Mouse (Mus musculus): Measurements from ENCODE around the gene 4931406P16Rik. TPM values are rescaled to one million over a fixed set of nuclear protein-coding genes. Genes with fewer than 3 reads are reported as not detected.

4931406P16Rik gene
- 30.3 and 30.5 TPM in 2 replicates for polyA plus RNA-seq (2015; fragmentation: Nextera tagmentation; extraction: Ambion mirVana)

GRCm38 (mm10) chr7:34313443-34313875 lies at the start of gene 4931406P16Rik:
Gene 4931406P16Rik, minus strand, starts transcription at chr7:34313551.
- WGBS: under 1% methylated on average over 41 of the region's 41 CpGs

GRCm38 (mm10) chr7:34355629-34356028 lies 42.3 kb upstream of the 4931406P16Rik start:
- Histone ChIP-seq H3K4me3 (no peak overlapping the region), H3K36me3 (peaks cover 62% of the 10 kb centered on the region), H3K4me2 (no peak overlapping the region), H3K9ac (no peak overlapping the region), H3K27ac (no peak overlapping the region), H3K4me1 (no peaks in the 10 kb centered on the region), H3K27me3 (no peaks in the 10 kb centered on the region), H3K9me3 (no peaks in the 10 kb centered on the region)
- ATAC-seq (ENCODE audit: insufficient number of reproducible peaks, low FRiP score, low TSS enrichment, low read depth): no peak
- WGBS: 88% methylated on average over 4 of the region's 4 CpGs

More at GRCm38 (mm10) chr7:34313443-34313875, at the start of gene 4931406P16Rik:
- H3K36me3 ChIP-seq: no peaks in the 10 kb centered on the region
- no peaks in the 10 kb centered on the region for H3K27me3 ChIP-seq
- no peaks in the 10 kb centered on the region for H3K9me3 ChIP-seq
- ATAC-seq (ENCODE audit: insufficient number of reproducible peaks, low FRiP score, low TSS enrichment, low read depth): peak; percentile 74
- peak within 1 kb of the TSS; percentile 70 for H3K4me2 ChIP-seq
- peaks cover 16% of the 10 kb centered on the region for H3K4me1 ChIP-seq
- peak within 1 kb of the TSS; percentile 93 for H3K9ac ChIP-seq
- H3K4me3 ChIP-seq: peak within 1 kb of the TSS; percentile 92
- H3K27ac ChIP-seq: peak within 1 kb of the TSS; percentile 84

- Histone ChIP-seq H3K36me3 (peaks cover 82% of the 10 kb centered on the region), H3K27ac (no peak overlapping the region), H3K4me3 (no peak overlapping the region), H3K27me3 (no peaks in the 10 kb centered on the region), H3K4me2 (no peak overlapping the region), H3K9ac (no peak overlapping the region), H3K9me3 (no peaks in the 10 kb centered on the region), H3K4me1 (no peaks in the 10 kb centered on the region)
- ATAC-seq (ENCODE audit: insufficient number of reproducible peaks, low FRiP score, low TSS enrichment, low read depth): no peak
- WGBS: 87% methylated on average over 1 of the region's 1 CpGs
These were observed 38.6 kb upstream of the 4931406P16Rik start for GRCm38 (mm10) chr7:34351997-34352396.

- ATAC-seq (ENCODE audit: insufficient number of reproducible peaks, low FRiP score, low TSS enrichment, low read depth): no peak
- Histone ChIP-seq H3K4me3 (no peak overlapping the region), H3K9ac (no peak overlapping the region), H3K27me3 (no peaks in the 10 kb centered on the region), H3K27ac (no peak overlapping the region), H3K9me3 (no peaks in the 10 kb centered on the region), H3K36me3 (peaks cover 84% of the 10 kb centered on the region), H3K4me2 (no peak overlapping the region), H3K4me1 (no peaks in the 10 kb centered on the region)
- WGBS: 91% methylated on average over 5 of the region's 5 CpGs
These were observed 36.8 kb upstream of the 4931406P16Rik start for GRCm38 (mm10) chr7:34350166-34350565.

GRCm38 (mm10) chr7:34348011-34348410 lies 34.7 kb upstream of the 4931406P16Rik start:
- 88% methylated on average over 1 of the region's 1 CpGs for WGBS
- no peak overlapping the region for H3K9ac ChIP-seq
- peaks cover 83% of the 10 kb centered on the region for H3K36me3 ChIP-seq
- H3K9me3 ChIP-seq: no peaks in the 10 kb centered on the region
- no peak for ATAC-seq (ENCODE audit: insufficient number of reproducible peaks, low FRiP score, low TSS enrichment, low read depth)
- no peak overlapping the region for H3K27ac ChIP-seq
- no peak overlapping the region for H3K4me3 ChIP-seq
- H3K4me1 ChIP-seq: no peaks in the 10 kb centered on the region
- H3K27me3 ChIP-seq: no peaks in the 10 kb centered on the region
- H3K4me2 ChIP-seq: no peak overlapping the region

- no peak overlapping the region for H3K9ac ChIP-seq
- no peaks in the 10 kb centered on the region for H3K9me3 ChIP-seq
- H3K4me2 ChIP-seq: no peak overlapping the region
- H3K4me1 ChIP-seq: peaks cover under 1% of the 10 kb centered on the region; the same call in 1 of the 2 replicates
- no peak overlapping the region for H3K4me3 ChIP-seq
- H3K36me3 ChIP-seq: peaks cover 84% of the 10 kb centered on the region
- no peak overlapping the region for H3K27ac ChIP-seq
- no peak for ATAC-seq (ENCODE audit: insufficient number of reproducible peaks, low FRiP score, low TSS enrichment, low read depth)
- no peaks in the 10 kb centered on the region for H3K27me3 ChIP-seq
- 91% methylated on average over 3 of the region's 3 CpGs for WGBS
These were observed 33.7 kb upstream of the 4931406P16Rik start for GRCm38 (mm10) chr7:34347041-34347440.

DNA sequence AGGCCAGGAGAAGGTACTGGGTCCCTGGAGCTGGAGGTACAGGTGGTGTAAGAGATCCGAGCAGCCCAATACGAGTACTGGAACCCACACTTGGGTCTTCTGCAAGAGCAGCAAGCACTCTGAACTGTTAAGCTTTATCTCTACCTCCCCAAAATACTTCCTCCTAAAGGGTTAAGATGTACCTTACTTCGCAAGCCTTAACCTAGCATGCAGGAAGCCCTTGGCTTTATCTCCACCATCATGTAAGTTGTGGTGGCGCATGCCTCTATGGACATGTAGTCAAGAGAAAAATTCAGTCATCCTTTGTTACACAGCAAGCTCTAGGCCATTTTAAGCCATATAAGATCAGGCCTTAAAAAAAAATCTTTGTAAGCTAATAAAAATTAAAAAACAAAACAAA lies 33.2 kb upstream of the 4931406P16Rik start:
- Histone ChIP-seq H3K4me1 (peaks cover 3% of the 10 kb centered on the region; the same call in 1 of the 2 replicates), H3K27me3 (no peaks in the 10 kb centered on the region), H3K4me2 (no peak overlapping the region), H3K36me3 (peaks cover 84% of the 10 kb centered on the region), H3K9ac (no peak overlapping the region), H3K4me3 (no peak overlapping the region), H3K9me3 (no peaks in the 10 kb centered on the region), H3K27ac (no peak overlapping the region)
- WGBS: 94% methylated on average over 4 of the region's 4 CpGs
- no peak for ATAC-seq (ENCODE audit: insufficient number of reproducible peaks, low FRiP score, low TSS enrichment, low read depth)

DNA sequence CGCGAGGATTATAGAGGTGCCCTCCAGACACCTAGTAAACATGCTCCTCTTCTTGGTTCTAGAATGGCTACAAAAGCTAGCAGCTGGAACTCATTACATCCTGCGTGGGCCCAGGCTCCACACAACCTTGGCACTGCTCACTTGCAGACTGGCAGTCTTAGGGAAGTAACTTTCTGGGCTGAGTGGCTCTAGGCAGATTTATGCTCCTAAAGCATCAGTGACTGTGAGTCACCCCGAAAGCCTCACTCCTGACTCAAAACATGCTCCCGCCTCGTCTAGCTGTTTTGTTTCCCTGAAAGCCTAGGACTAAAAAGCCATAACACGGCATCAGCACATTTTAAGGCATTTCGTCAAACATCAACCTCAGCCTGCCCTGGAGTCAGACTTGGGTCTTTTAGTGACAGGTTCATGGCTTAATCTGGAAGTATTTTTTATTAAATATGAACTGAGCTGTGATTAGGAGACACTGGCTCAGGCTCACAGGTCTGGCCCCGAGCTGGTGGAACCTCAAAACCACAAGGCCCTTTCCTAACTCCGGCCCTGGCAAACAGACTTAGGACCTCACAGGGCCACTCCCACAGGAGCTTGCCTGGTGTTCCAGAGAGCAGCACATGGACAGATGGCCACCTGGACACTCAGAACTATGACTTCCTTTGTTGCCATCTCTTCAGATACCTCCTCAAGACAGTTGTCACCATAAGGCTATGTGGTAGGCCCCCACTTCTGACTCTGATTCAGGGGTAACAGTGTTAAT lies 28.9 kb upstream of the 4931406P16Rik start:
- Histone ChIP-seq H3K4me3 (no peak overlapping the region), H3K4me1 (peaks cover 13% of the 10 kb centered on the region), H3K36me3 (peaks cover 58% of the 10 kb centered on the region), H3K4me2 (no peak overlapping the region), H3K27ac (peak overlapping the region; percentile 47), H3K9me3 (no peaks in the 10 kb centered on the region), H3K27me3 (no peaks in the 10 kb centered on the region), H3K9ac (no peak overlapping the region)
- WGBS: 57% methylated on average over 10 of the region's 10 CpGs
- no peak for ATAC-seq (ENCODE audit: insufficient number of reproducible peaks, low FRiP score, low TSS enrichment, low read depth)

DNA sequence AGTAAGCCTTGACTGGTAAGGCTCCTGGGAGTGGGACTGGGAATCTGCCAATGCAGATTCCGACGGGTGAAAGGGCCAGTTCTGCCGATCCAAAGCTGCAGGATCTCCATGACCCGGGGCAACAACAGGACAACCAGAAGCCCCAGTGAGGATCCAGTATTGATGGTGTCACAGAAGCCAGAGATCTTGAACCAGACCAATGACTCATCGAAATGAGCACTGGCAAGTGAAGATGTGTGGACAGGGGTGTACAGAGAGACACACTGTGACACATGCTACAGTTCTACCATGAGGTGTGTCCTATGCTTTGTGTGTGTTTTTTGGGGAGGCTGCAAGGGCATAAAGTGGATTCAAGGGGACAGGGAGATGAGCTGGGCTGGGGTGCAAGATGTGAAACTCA lies 27.5 kb upstream of the 4931406P16Rik start:
- Histone ChIP-seq H3K9ac (no peak overlapping the region), H3K27ac (no peak overlapping the region), H3K27me3 (no peaks in the 10 kb centered on the region), H3K4me3 (no peak overlapping the region), H3K4me1 (peaks cover 13% of the 10 kb centered on the region), H3K4me2 (no peak overlapping the region), H3K9me3 (no peaks in the 10 kb centered on the region), H3K36me3 (peaks cover 52% of the 10 kb centered on the region)
- ATAC-seq (ENCODE audit: insufficient number of reproducible peaks, low FRiP score, low TSS enrichment, low read depth): no peak
- WGBS: 86% methylated on average over 5 of the region's 5 CpGs

GRCm38 (mm10) chr7:34339164-34339489 lies 25.8 kb upstream of the 4931406P16Rik start:
- Histone ChIP-seq H3K27ac (peak overlapping the region; percentile 67), H3K9ac (no peak overlapping the region), H3K4me1 (peaks cover 13% of the 10 kb centered on the region), H3K4me2 (no peak overlapping the region), H3K27me3 (no peaks in the 10 kb centered on the region), H3K9me3 (no peaks in the 10 kb centered on the region), H3K4me3 (no peak overlapping the region), H3K36me3 (peaks cover 41% of the 10 kb centered on the region)
- 58% methylated on average over 5 of the region's 5 CpGs for WGBS
- peak; percentile 52; the same call in 1 of the 2 replicates for ATAC-seq (ENCODE audit: insufficient number of reproducible peaks, low FRiP score, low TSS enrichment, low read depth)

DNA sequence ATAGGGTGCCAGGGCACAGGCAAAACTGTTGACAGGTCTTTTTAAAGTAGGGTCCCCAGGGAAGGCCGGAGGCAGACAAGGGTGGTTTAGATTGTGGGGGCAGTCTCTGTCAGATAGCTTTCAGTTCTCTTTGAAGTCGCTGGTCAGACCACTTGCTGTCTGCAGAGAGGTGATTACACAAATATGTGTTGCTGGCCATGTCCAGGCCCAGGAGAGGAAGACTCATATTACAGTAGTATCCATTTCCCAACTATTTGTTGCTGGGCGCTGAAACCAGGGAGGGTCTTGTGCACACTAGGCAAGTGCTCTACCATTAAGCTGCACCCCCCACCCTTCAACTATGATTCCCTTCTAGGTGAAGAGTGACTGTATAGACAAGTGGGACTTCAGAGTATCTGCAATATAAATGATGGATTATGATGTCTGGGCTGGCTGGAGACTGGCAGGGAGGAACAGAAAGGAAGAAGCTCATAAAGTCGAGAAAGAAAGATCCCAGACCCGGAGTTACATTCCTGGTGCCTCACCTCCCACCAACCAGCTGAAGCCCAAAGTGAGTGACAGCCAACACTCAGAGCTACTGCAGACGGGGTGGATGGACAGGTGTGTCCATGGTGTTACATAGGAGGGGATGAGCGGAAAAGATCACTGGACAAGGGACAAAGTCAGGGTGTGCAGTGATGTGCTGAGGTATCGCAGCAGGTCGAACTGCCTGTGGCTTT lies 25.3 kb upstream of the 4931406P16Rik start:
- Histone ChIP-seq H3K27ac (peak overlapping the region; percentile 67), H3K36me3 (peaks cover 36% of the 10 kb centered on the region), H3K27me3 (no peaks in the 10 kb centered on the region), H3K4me1 (peaks cover 13% of the 10 kb centered on the region), H3K9ac (no peak overlapping the region), H3K4me2 (no peak overlapping the region), H3K4me3 (no peak overlapping the region), H3K9me3 (no peaks in the 10 kb centered on the region)
- 45% methylated on average over 9 of the region's 9 CpGs for WGBS
- 0 out of 2 replicates have a peak, but pooled peaks have one; percentile 7 for ATAC-seq (ENCODE audit: insufficient number of reproducible peaks, low FRiP score, low TSS enrichment, low read depth)

GRCm38 (mm10) chr7:34337268-34337667 lies 23.9 kb upstream of the 4931406P16Rik start:
- H3K9me3 ChIP-seq: no peaks in the 10 kb centered on the region
- H3K4me1 ChIP-seq: peaks cover 13% of the 10 kb centered on the region
- 87% methylated on average over 2 of the region's 2 CpGs for WGBS
- ATAC-seq (ENCODE audit: insufficient number of reproducible peaks, low FRiP score, low TSS enrichment, low read depth): no peak
- no peak overlapping the region for H3K27ac ChIP-seq
- H3K4me3 ChIP-seq: no peak overlapping the region
- no peaks in the 10 kb centered on the region for H3K27me3 ChIP-seq
- H3K36me3 ChIP-seq: peaks cover 23% of the 10 kb centered on the region
- H3K9ac ChIP-seq: no peak overlapping the region
- no peak overlapping the region for H3K4me2 ChIP-seq
